Mouse (Mus musculus): ENCODE results near the gene Gm10401.

DNA sequence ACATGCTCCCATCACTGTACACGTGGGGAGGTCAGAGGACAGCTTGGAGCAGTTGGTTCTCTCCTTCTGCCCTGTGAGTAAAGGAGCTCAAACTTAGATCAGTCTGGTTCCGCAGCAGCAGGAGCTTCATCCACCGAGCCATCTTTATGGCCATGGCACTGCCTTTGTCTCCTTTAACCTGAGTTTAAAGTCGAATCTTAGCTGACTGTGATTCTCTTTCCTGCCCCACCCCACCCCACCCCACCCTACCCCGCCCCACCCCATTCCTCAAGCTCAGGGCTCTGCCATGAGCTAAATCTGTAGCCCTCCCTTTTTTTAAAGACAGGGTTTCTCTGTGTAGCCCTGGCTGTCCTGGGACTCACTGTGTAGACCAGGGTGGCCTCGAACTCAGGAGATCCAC lies 48.4 kb downstream of the Gm10401 start:
- TF ChIP-seq GATA1 (IDR thresholded peaks at IDR 0.05; ENCODE audit: low read length) (no peak), TAL1 (IDR thresholded peaks at IDR 0.05; ENCODE audit: low read length) (no peak)
